Comparison of ENCODE assay signal across 10 mouse cellular contexts in the genomic region with DNA sequence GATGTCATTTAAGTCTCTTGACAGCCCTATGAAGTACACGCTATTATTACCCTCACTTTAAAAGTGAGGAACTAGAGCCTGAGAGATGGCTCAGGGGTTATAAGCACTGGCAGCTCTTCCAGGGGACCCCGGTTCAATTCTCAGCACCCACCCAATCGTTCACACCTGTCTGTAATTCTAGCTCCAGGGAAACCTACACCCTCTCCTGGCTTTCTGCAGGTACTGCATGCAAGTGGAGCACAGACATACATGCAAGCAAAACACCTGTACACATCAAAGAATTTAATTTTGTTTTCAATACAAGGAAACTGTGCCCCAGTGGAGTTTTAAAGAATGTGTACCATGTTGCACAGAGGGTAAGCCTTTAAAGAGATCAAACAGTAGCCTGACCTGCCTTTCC. TPM values are rescaled to one million over a fixed set of nuclear protein-coding genes. Genes with fewer than 3 reads are reported as not detected.
A peak's percentile ranks its signal among the peaks of the same experiment; 100 is the strongest.
DNase-seq lines count a peak whose midpoint lies in the region; ATAC-seq and TF ChIP-seq lines count a peak whose summit lies in the region.
"Had no signal": no experiment of that assay in that cellular context is flagged by ENCODE, and none has a peak within 500 bp of the region (broad histone marks: within the 10 kb centered on the region; RNA-seq: fewer than 3 reads in every experiment).

No protein-coding gene starts in this region.

- H3K9ac ChIP-seq in heart, adult 2 months (ENCODE audit: low read depth, low read length) = no peak overlapping the region
- no peak overlapping the region for H3K9ac ChIP-seq in lung, embryonic 14.5 days
- no peak overlapping the region for H3K9ac ChIP-seq in hindbrain, embryonic 15.5 days
- no peak overlapping the region for H3K9ac ChIP-seq in neural tube, embryonic 15.5 days (replicated peaks)

- no peaks in the 10 kb centered on the region for H3K27me3 ChIP-seq in heart, adult 2 months (ENCODE audit: control insufficient read depth, insufficient read depth, low read length)
- no peaks in the 10 kb centered on the region for H3K27me3 ChIP-seq in lung, embryonic 14.5 days (ENCODE audit: insufficient read depth, low read length)
- H3K27me3 ChIP-seq in hindbrain, embryonic 15.5 days = no peaks in the 10 kb centered on the region
- no peaks in the 10 kb centered on the region for H3K27me3 ChIP-seq in neural tube, embryonic 15.5 days (replicated peaks)

- WGBS in heart, adult 2 months = 79% methylated on average over 3 of the region's 3 CpGs
- WGBS in lung, embryonic 14.5 days = 80% methylated on average over 3 of the region's 3 CpGs
- WGBS in hindbrain, embryonic 15.5 days = 94% methylated on average over 3 of the region's 3 CpGs
- 91% methylated on average over 3 of the region's 3 CpGs for WGBS in neural tube, embryonic 15.5 days

- peaks cover 3% of the 10 kb centered on the region; the same call in 1 of the 2 replicates for H3K36me3 ChIP-seq in heart, adult 2 months (ENCODE audit: control insufficient read depth, insufficient read depth, low read length)
- H3K36me3 ChIP-seq in lung, embryonic 14.5 days (ENCODE audit: insufficient read depth) = no peaks in the 10 kb centered on the region
- H3K36me3 ChIP-seq in hindbrain, embryonic 15.5 days = no peaks in the 10 kb centered on the region
- no peaks in the 10 kb centered on the region for H3K36me3 ChIP-seq in neural tube, embryonic 15.5 days

- H3K4me2 ChIP-seq in lung, embryonic 14.5 days = peak overlapping the region; percentile 66
- peak overlapping the region; percentile 76; the same call in 1 of the 2 replicates for H3K4me2 ChIP-seq in hindbrain, embryonic 15.5 days
- H3K4me2 ChIP-seq in neural tube, embryonic 15.5 days = peak overlapping the region; percentile 92; the same call in 1 of the 2 replicates

- no peak for TF ChIP-seq POLR2A in heart, adult 2 months (IDR thresholded peaks at IDR 0.05; ENCODE audit: insufficient read depth, low read depth, low read length)

- no peak overlapping the region for H3K4me3 ChIP-seq in heart, adult 2 months
- no peak overlapping the region for H3K4me3 ChIP-seq in lung, embryonic 14.5 days (ENCODE audit: low read depth, low read length)
- no peak overlapping the region for H3K4me3 ChIP-seq in hindbrain, embryonic 15.5 days
- H3K4me3 ChIP-seq in neural tube, embryonic 15.5 days (replicated peaks) = no peak overlapping the region

- H3K79me2 ChIP-seq in heart, adult 2 months (replicated peaks; ENCODE audit: control insufficient read depth, insufficient read depth, low read length) = no peaks in the 10 kb centered on the region; the same call in none of the 2 replicates

- no peak for TF ChIP-seq EP300 in heart, adult 2 months (IDR thresholded peaks at IDR 0.05; ENCODE audit: insufficient read depth, low read depth, low read length)

- DNase-seq in heart, adult 2 months = no peak
- no peak for DNase-seq in heart, postnatal 14 days
- DNase-seq in lung, embryonic 14.5 days = no peak
- DNase-seq in lung, postnatal 36 days = no peak
- DNase-seq in ovary, postnatal 14 days (ENCODE audit: low spot score) = no peak
- DNase-seq: cerebellum, adult 9-11 months; right cerebral cortex, postnatal 14 days had no signal

- no peak for ATAC-seq in lung, embryonic 14.5 days (ENCODE audit: insufficient read depth)
- ATAC-seq in hindbrain, embryonic 15.5 days (ENCODE audit: low FRiP score, low read depth) = no peak
- ATAC-seq in neural tube, embryonic 15.5 days (ENCODE audit: low FRiP score) = no peak
- ATAC-seq in granulocyte monocyte progenitor cell, adult 5-6 weeks (replicated peaks; ENCODE audit: poor library complexity, severe bottlenecking) = no peak

- H3K27ac ChIP-seq in heart, adult 2 months = peak overlapping the region; percentile 64
- H3K27ac ChIP-seq in lung, embryonic 14.5 days (ENCODE audit: low read depth) = no peak overlapping the region
- no peak overlapping the region for H3K27ac ChIP-seq in hindbrain, embryonic 15.5 days (replicated peaks)
- H3K27ac ChIP-seq in neural tube, embryonic 15.5 days (replicated peaks) = no peak overlapping the region

- no peaks in the 10 kb centered on the region for H3K9me3 ChIP-seq in lung, embryonic 14.5 days (ENCODE audit: low read depth, low read length)
- no peaks in the 10 kb centered on the region for H3K9me3 ChIP-seq in hindbrain, embryonic 15.5 days
- no peaks in the 10 kb centered on the region for H3K9me3 ChIP-seq in neural tube, embryonic 15.5 days (replicated peaks)

- intact Hi-C loops in heart, adult 2 months (cut with DNase I) = loop anchor here (5.0 kb wide), 1 partner anchor 35 kb away; no protein-coding TSS in a partner anchor
- intact Hi-C loops in heart, postnatal 14 days (cut with DNase I) = loop anchor here (2.0 kb wide), 1 partner anchor 31 kb away; no protein-coding TSS in a partner anchor

- peak; percentile 60 for TF ChIP-seq CTCF in heart, adult 2 months (IDR thresholded peaks at IDR 0.05)
- peak; percentile 52 for TF ChIP-seq CTCF in lung, embryonic 14.5 days (IDR thresholded peaks at IDR 0.05; ENCODE audit: low read depth)

- H3K4me1 ChIP-seq in heart, adult 2 months (ENCODE audit: control insufficient read depth, insufficient read depth, low read length) = peaks cover 42% of the 10 kb centered on the region
- H3K4me1 ChIP-seq in lung, embryonic 14.5 days (ENCODE audit: insufficient read depth) = peaks cover 29% of the 10 kb centered on the region
- peaks cover 46% of the 10 kb centered on the region for H3K4me1 ChIP-seq in hindbrain, embryonic 15.5 days (replicated peaks)
- peaks cover 75% of the 10 kb centered on the region for H3K4me1 ChIP-seq in neural tube, embryonic 15.5 days

RNA-seq across cellular contexts. Expression of a gene that starts 2.4 kb away (rescaled TPM):
- total RNA-seq in heart, adult 2 months (2021) = 10 to 100 TPM; 52.3 to 53.2 TPM
- 36.1 and 40.3 TPM in 2 replicates for polyA plus RNA-seq in heart, adult 2 months (2012; rRNA removed)
- total RNA-seq in heart, postnatal 14 days (2021) = 10 to 100 TPM; 75.2 to 75.9 TPM
- 10.2 and 12.0 TPM in 2 replicates for polyA plus RNA-seq in lung, embryonic 14.5 days (2014; fragmentation: Nextera tagmentation; extraction: Ambion mirVana)
- polyA plus RNA-seq in hindbrain, embryonic 15.5 days (2015; fragmentation: Nextera tagmentation; extraction: Ambion mirVana) = 2.3 and 2.4 TPM in 2 replicates
- polyA plus RNA-seq in neural tube, embryonic 15.5 days (2015; fragmentation: Nextera tagmentation; extraction: Ambion mirVana) = 2.2 and 3.3 TPM in 2 replicates
- total RNA-seq in granulocyte monocyte progenitor cell, adult 5-6 weeks (2014; fragmentation: Nextera tagmentation) = 1.9 and 3.1 TPM in 2 replicates
- total RNA-seq in granulocyte monocyte progenitor cell, adult 5-6 weeks (2017) = 1.1 and 1.2 TPM in 2 replicates
